Mouse (Mus musculus) erythroblast, embryonic 14.5 days (primary cell): ENCODE data around the gene Hist1h1d.

Source experiments
- GATA1 ChIP-seq: IDR thresholded peaks from 2 replicates; pipeline ENCODE4 v1.6.1; 2012; ENCODE audit warnings: low read length, inconsistent platforms, mixed read lengths
- TAL1 ChIP-seq: IDR thresholded peaks from 3 replicates; pipeline ENCODE4 v1.6.1; 2012; ENCODE audit warnings: low read length, inconsistent platforms, mixed read lengths

DNA sequence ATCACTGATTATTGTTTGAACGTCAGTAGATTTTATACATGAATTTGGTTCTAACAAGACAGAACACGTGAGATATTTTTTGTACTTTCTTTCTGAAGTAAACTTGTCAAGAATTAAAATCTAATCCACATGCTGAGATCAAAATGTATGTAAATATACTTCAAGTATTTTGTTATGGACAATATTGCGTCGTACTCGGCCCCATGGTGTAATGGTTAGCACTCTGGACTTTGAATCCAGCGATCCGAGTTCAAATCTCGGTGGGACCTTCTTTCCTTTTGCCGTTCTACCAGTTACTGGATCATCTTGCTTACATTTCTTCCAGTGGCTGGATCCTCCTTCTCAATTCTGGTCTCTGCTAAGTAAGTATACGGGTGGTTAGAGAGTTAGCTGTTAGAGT lies 33.6 kb upstream of the Hist1h1d start:
- TF ChIP-seq GATA1 (no peak), TAL1 (no peak)
